Mouse (Mus musculus) liver, embryonic 12.5 days (tissue): ENCODE results near the gene Rps6kb2. TPM values are rescaled to one million over a fixed set of nuclear protein-coding genes. Genes with fewer than 3 reads are reported as not detected.
"Not testable (repeated sequence)": the region's sequence is repeated elsewhere in the genome, so short reads cannot be mapped to it uniquely, and the experiment has no call there.

ENCODE experiments used
- ATAC-seq: fragments of 200-750 bp; cut with Nextera tagmentation; 2 replicates; pipeline ENCODE4 v1.8.0; 2017; ENCODE audit warnings: moderate number of reproducible peaks, mild to moderate bottlenecking, moderate library complexity
- H3K27ac ChIP-seq: fragments of 300-500 bp; sonication (generic); 2 replicates; pipeline ENCODE4 v1.5.1; 2016; ENCODE audit warnings: mild to moderate bottlenecking
- H3K27me3 ChIP-seq: fragments of 300-500 bp; sonication (generic); replicated peaks from 2 replicates; pipeline ENCODE4 v1.6.1; 2016; ENCODE audit warnings: mild to moderate bottlenecking, moderate library complexity
- H3K36me3 ChIP-seq: fragments of 300-500 bp; sonication (generic); 2 replicates; pipeline ENCODE4 v1.6.1; 2016; ENCODE audit warnings: mild to moderate bottlenecking, moderate library complexity
- H3K4me1 ChIP-seq: fragments of 300-500 bp; sonication (generic); 2 replicates; pipeline ENCODE4 v1.6.1; 2016
- H3K4me2 ChIP-seq: fragments of 300-500 bp; sonication (generic); 2 replicates; pipeline ENCODE4 v1.6.1; 2016; ENCODE audit warnings: mild to moderate bottlenecking, moderate library complexity
- H3K4me3 ChIP-seq: fragments of 300-500 bp; sonication (generic); 2 replicates; pipeline ENCODE4 v1.5.1; 2016; ENCODE audit warnings: mild to moderate bottlenecking, moderate library complexity
- H3K9ac ChIP-seq: fragments of 300-500 bp; sonication (generic); 2 replicates; pipeline ENCODE4 v1.6.1; 2016; ENCODE audit warnings: mild to moderate bottlenecking, moderate library complexity
- H3K9me3 ChIP-seq: fragments of 300-500 bp; sonication (generic); replicated peaks from 2 replicates; pipeline ENCODE4 v1.6.1; 2016; ENCODE audit warnings: mild to moderate bottlenecking, moderate library complexity
- WGBS: fragments of 180-500 bp; shearing (Covaris S2); methylation state at CpG from one replicate; pipeline ENCODE4 v1.1.7; 2016; ENCODE audit not compliant: insufficient replicate concordance; 5-methylcytosine and 5-hydroxymethylcytosine counted together
- polyA plus RNA-seq: library from polyadenylated mRNA; unstranded; fragments of >200 nt; fragmentation: Nextera tagmentation; extraction: Ambion mirVana; gene quantifications from 2 replicates; pipeline ENCODE4 v1.2.1, GENCODE M21; 2016

Gene Rps6kb2
- polyA plus RNA-seq, 1 experiment from 2014 or later: 39.1 TPM

GRCm38 (mm10) chr19:4143759-4144268, 19.3 kb downstream of the Rps6kb2 start, which contains the start of gene Cabp4:
Cabp4 (minus strand) TSS chr19:4144033.
- WGBS: 64% methylated on average over 7 of the region's 7 CpGs
- H3K4me3 ChIP-seq: no peak within 1 kb of the TSS
- no peak within 1 kb of the TSS for H3K9ac ChIP-seq
- H3K9me3 ChIP-seq: no peaks in the 10 kb centered on the region
- peaks cover 11% of the 10 kb centered on the region for H3K4me1 ChIP-seq
- H3K36me3 ChIP-seq: no peaks in the 10 kb centered on the region
- H3K4me2 ChIP-seq: no peak within 1 kb of the TSS
- H3K27me3 ChIP-seq: peaks cover 34% of the 10 kb centered on the region
- ATAC-seq: no peak
- no peak within 1 kb of the TSS for H3K27ac ChIP-seq

- 79% methylated on average over 18 of the region's 18 CpGs for WGBS
- ATAC-seq: no peak
Observed at GRCm38 (mm10) chr19:4142416-4143173, 20.6 kb downstream of the Rps6kb2 start.

GRCm38 (mm10) chr19:4140147-4140546, 23.0 kb downstream of the Rps6kb2 start:
- no peak overlapping the region for H3K27ac ChIP-seq
- no peak overlapping the region for H3K4me3 ChIP-seq
- no peaks in the 10 kb centered on the region for H3K36me3 ChIP-seq
- WGBS: 55% methylated on average over 6 of the region's 6 CpGs
- ATAC-seq: no peak
- peaks cover 13% of the 10 kb centered on the region for H3K4me1 ChIP-seq
- no peak overlapping the region for H3K4me2 ChIP-seq
- no peak overlapping the region for H3K9ac ChIP-seq
- no peaks in the 10 kb centered on the region for H3K9me3 ChIP-seq
- H3K27me3 ChIP-seq: peaks cover 45% of the 10 kb centered on the region

More at GRCm38 (mm10) chr19:4142416-4143173, 20.6 kb downstream of the Rps6kb2 start:
- peaks cover 1% of the 10 kb centered on the region for H3K4me1 ChIP-seq
- no peaks in the 10 kb centered on the region for H3K36me3 ChIP-seq
- no peak overlapping the region for H3K4me3 ChIP-seq
- H3K27me3 ChIP-seq: peaks cover 37% of the 10 kb centered on the region
- H3K9ac ChIP-seq: no peak overlapping the region
- H3K9me3 ChIP-seq: no peaks in the 10 kb centered on the region
- no peak overlapping the region for H3K27ac ChIP-seq
- H3K4me2 ChIP-seq: no peak overlapping the region

GRCm38 (mm10) chr19:4139446-4139845, 23.7 kb downstream of the Rps6kb2 start, which contains the start of gene Gpr152:
Gpr152 (plus strand) TSS chr19:4139787.
- Histone ChIP-seq H3K9ac (no peak within 1 kb of the TSS), H3K4me3 (no peak within 1 kb of the TSS)
- no peak for ATAC-seq

GRCm38 (mm10) chr19:4137913-4138312, 25.2 kb downstream of the Rps6kb2 start:
- H3K27ac ChIP-seq: no peak overlapping the region
- H3K4me2 ChIP-seq: no peak overlapping the region
- no peak overlapping the region for H3K9ac ChIP-seq
- WGBS: 82% methylated on average over 5 of the region's 5 CpGs
- no peaks in the 10 kb centered on the region for H3K9me3 ChIP-seq
- H3K4me3 ChIP-seq: no peak overlapping the region
- peaks cover 15% of the 10 kb centered on the region for H3K4me1 ChIP-seq
- peaks cover 35% of the 10 kb centered on the region for H3K27me3 ChIP-seq
- peaks cover 7% of the 10 kb centered on the region for H3K36me3 ChIP-seq
- no peak for ATAC-seq

More at GRCm38 (mm10) chr19:4139446-4139845, 23.7 kb downstream of the Rps6kb2 start, which contains the start of gene Gpr152:
- 68% methylated on average over 2 of the region's 2 CpGs for WGBS
- Histone ChIP-seq H3K27me3 (peaks cover 45% of the 10 kb centered on the region), H3K4me1 (peaks cover 15% of the 10 kb centered on the region), H3K4me2 (no peak within 1 kb of the TSS), H3K9me3 (no peaks in the 10 kb centered on the region), H3K36me3 (no peaks in the 10 kb centered on the region), H3K27ac (no peak within 1 kb of the TSS)

- ATAC-seq: peak; percentile 48; the same call in 1 of the 2 replicates
- Histone ChIP-seq H3K27me3 (peaks cover 31% of the 10 kb centered on the region), H3K4me3 (no peak overlapping the region), H3K9me3 (no peaks in the 10 kb centered on the region), H3K9ac (no peak overlapping the region), H3K4me2 (peak overlapping the region; percentile 47), H3K27ac (no peak overlapping the region), H3K36me3 (peaks cover 21% of the 10 kb centered on the region), H3K4me1 (peaks cover 24% of the 10 kb centered on the region)
- WGBS: 59% methylated on average over 5 of the region's 5 CpGs
Observed at GRCm38 (mm10) chr19:4136463-4136862, 26.7 kb downstream of the Rps6kb2 start.

- ATAC-seq: peak; percentile 50
- H3K27me3 ChIP-seq: peaks cover 28% of the 10 kb centered on the region
- H3K4me1 ChIP-seq: peaks cover 29% of the 10 kb centered on the region
- H3K36me3 ChIP-seq: peaks cover 26% of the 10 kb centered on the region
- not testable (repeated sequence) for H3K9me3 ChIP-seq, H3K9ac ChIP-seq, H3K27ac ChIP-seq
- H3K4me3 ChIP-seq: peak overlapping the region; percentile 26; the same call in 1 of the 2 replicates
- peak overlapping the region; percentile 47 for H3K4me2 ChIP-seq
- WGBS: 18% methylated on average over 8 of the region's 8 CpGs
Observed at GRCm38 (mm10) chr19:4135963-4136345, 27.2 kb downstream of the Rps6kb2 start.

- not testable (repeated sequence) for H3K9me3 ChIP-seq, H3K27ac ChIP-seq, ATAC-seq, H3K9ac ChIP-seq, H3K4me3 ChIP-seq
- peaks cover 35% of the 10 kb centered on the region for H3K4me1 ChIP-seq
- H3K27me3 ChIP-seq: peaks cover 23% of the 10 kb centered on the region
- peaks cover 29% of the 10 kb centered on the region for H3K36me3 ChIP-seq
- peak overlapping the region; percentile 47 for H3K4me2 ChIP-seq
- WGBS: 72% methylated on average over 6 of the region's 6 CpGs
Observed at GRCm38 (mm10) chr19:4135229-4135962, 27.8 kb downstream of the Rps6kb2 start.

GRCm38 (mm10) chr19:4134354-4134753, 28.8 kb downstream of the Rps6kb2 start:
- WGBS: 89% methylated on average over 4 of the region's 4 CpGs
- Histone ChIP-seq H3K4me2 (no peak overlapping the region), H3K9me3 (no peaks in the 10 kb centered on the region), H3K27ac (no peak overlapping the region; the same call in 1 of the 2 replicates), H3K4me1 (peaks cover 45% of the 10 kb centered on the region), H3K9ac (no peak overlapping the region), H3K4me3 (no peak overlapping the region), H3K36me3 (peaks cover 37% of the 10 kb centered on the region), H3K27me3 (peaks cover 13% of the 10 kb centered on the region)
- ATAC-seq: no peak

- peak overlapping the region; percentile 74 for H3K9ac ChIP-seq
Observed at GRCm38 (mm10) chr19:4131768-4132167, 31.4 kb downstream of the Rps6kb2 start.

GRCm38 (mm10) chr19:4131075-4131474, 32.1 kb downstream of the Rps6kb2 start:
- WGBS: 40% methylated on average over 5 of the region's 5 CpGs
- Histone ChIP-seq H3K36me3 (peaks cover 56% of the 10 kb centered on the region), H3K4me3 (peak overlapping the region; percentile 66), H3K4me2 (peak overlapping the region; percentile 85), H3K9me3 (no peaks in the 10 kb centered on the region), H3K9ac (peak overlapping the region; percentile 74), H3K27me3 (no peaks in the 10 kb centered on the region), H3K27ac (peak overlapping the region; percentile 88), H3K4me1 (peaks cover 61% of the 10 kb centered on the region)
- ATAC-seq: peak; percentile 87

More at GRCm38 (mm10) chr19:4131768-4132167, 31.4 kb downstream of the Rps6kb2 start:
- Histone ChIP-seq H3K9me3 (no peaks in the 10 kb centered on the region), H3K4me2 (peak overlapping the region; percentile 85), H3K36me3 (peaks cover 56% of the 10 kb centered on the region), H3K27me3 (no peaks in the 10 kb centered on the region), H3K27ac (peak overlapping the region; percentile 88), H3K4me3 (0 out of 2 replicates have a peak overlapping the region, but pooled peaks have one; percentile 66), H3K4me1 (peaks cover 60% of the 10 kb centered on the region)
- ATAC-seq: peak; percentile 17
- WGBS: 88% methylated on average over 2 of the region's 2 CpGs
